Mouse (Mus musculus) left cerebral cortex, adult 2 months (tissue): ENCODE data around the gene Cbr2. TPM values are rescaled to one million over a fixed set of nuclear protein-coding genes. Genes with fewer than 3 reads are reported as not detected.

Experiments
- DNase-seq, 2 experiments: peaks; one replicate each; pipeline ENCODE4 v3.0.0; 2021 to 2022; ENCODE audit warnings: low spot score in 2 of 2, mixed read lengths in 1 of 2; ENCODE audit errors: extremely low spot score in 1 of 2
- H3K27ac ChIP-seq: fragments of 200-600 bp; 2 replicates; pipeline ENCODE4 v1.8.1; 2022
- H3K4me3 ChIP-seq: fragments of 200-600 bp; 2 replicates; pipeline ENCODE4 v1.8.1; 2022
- CTCF ChIP-seq: fragments of 200-600 bp; IDR thresholded peaks from 2 replicates; pipeline ENCODE4 v1.8.1; 2022; ENCODE audit warnings: antibody characterized with exemption, mild to moderate bottlenecking, moderate library complexity
- intact Hi-C: fragments of 180-260 bp; cut with DNase I; formaldehyde crosslinking; loops from one replicate; pipeline ENCODE4 v1.15.1; 2025
- total RNA-seq, 2 experiments: library from RNA; stranded (reverse); gene quantifications; 2 replicates each; pipeline ENCODE4 v1.2.3; 2021

The Cbr2 gene
- total RNA-seq, 2 experiments from 2014 or later, result 1.9 to 3.0 TPM

GRCm38 (mm10) chr11:120728530-120729240 lies 3.2 kb downstream of the Cbr2 start:
- Histone ChIP-seq H3K27ac (no peak overlapping the region), H3K4me3 (no peak overlapping the region)
- no peak for DNase-seq
- TF ChIP-seq CTCF, result no peak
- intact Hi-C loops, result loop anchor here (10.0 kb wide), 1 partner anchor 316 kb away; no protein-coding TSS in a partner anchor

GRCm38 (mm10) chr11:120727564-120727963 lies 4.3 kb downstream of the Cbr2 start:
- no peak for DNase-seq
- no peak overlapping the region for H3K27ac ChIP-seq
- intact Hi-C loops, result loop anchor here (10.0 kb wide), 1 partner anchor 317 kb away; no protein-coding TSS in a partner anchor
- H3K4me3 ChIP-seq, result no peak overlapping the region
- no peak for TF ChIP-seq CTCF

GRCm38 (mm10) chr11:120727169-120727527 lies 4.8 kb downstream of the Cbr2 start, which contains the start of gene Dcxr:
Dcxr (minus strand) TSS chr11:120727281.
- TF ChIP-seq CTCF, result peak; percentile 45
- Histone ChIP-seq H3K4me3 (peak within 1 kb of the TSS; percentile 32), H3K27ac (0 out of 2 replicates have a peak within 1 kb of the TSS, but pooled peaks have one; percentile 28)
- peak in 1 of 2 experiments; percentile 70 for DNase-seq
- intact Hi-C loops, result loop anchor here (10.0 kb wide), 1 partner anchor 318 kb away; no protein-coding TSS in a partner anchor

GRCm38 (mm10) chr11:120726243-120727168 lies 5.4 kb downstream of the Cbr2 start:
- no peak for DNase-seq
- no peak for TF ChIP-seq CTCF
- H3K4me3 ChIP-seq, result peak overlapping the region; percentile 32
- H3K27ac ChIP-seq, result 0 out of 2 replicates have a peak overlapping the region, but pooled peaks have one; percentile 28
- intact Hi-C loops, result loop anchor here (10.0 kb wide), 1 partner anchor 318 kb away; no protein-coding TSS in a partner anchor

- Histone ChIP-seq H3K4me3 (no peak overlapping the region), H3K27ac (no peak overlapping the region)
- intact Hi-C loops, result loop anchor here (10.0 kb wide), 1 partner anchor 321 kb away; no protein-coding TSS in a partner anchor
- no peak for TF ChIP-seq CTCF
- DNase-seq, result no peak
Measured at GRCm38 (mm10) chr11:120723509-120723908, 8.4 kb downstream of the Cbr2 start.

GRCm38 (mm10) chr11:120722761-120723382 lies 9.0 kb downstream of the Cbr2 start:
- peak in 1 of 2 experiments; percentile 9 for DNase-seq
- intact Hi-C loops, result loop anchor here (10.0 kb wide), 1 partner anchor 322 kb away; no protein-coding TSS in a partner anchor
- H3K4me3 ChIP-seq, result no peak overlapping the region
- TF ChIP-seq CTCF, result no peak
- H3K27ac ChIP-seq, result no peak overlapping the region

- Histone ChIP-seq H3K4me3 (peak overlapping the region; percentile 56), H3K27ac (no peak overlapping the region)
- intact Hi-C loops, result loop anchor here (10.0 kb wide), 1 partner anchor 323 kb away; no protein-coding TSS in a partner anchor
- no peak; the same call in 1 of the 2 replicates for TF ChIP-seq CTCF
- DNase-seq, result no peak
Measured at GRCm38 (mm10) chr11:120722067-120722630, 9.8 kb downstream of the Cbr2 start.

- Histone ChIP-seq H3K4me3 (peak within 1 kb of the TSS; percentile 56), H3K27ac (peak within 1 kb of the TSS; percentile 61)
- DNase-seq, result peak; percentile 64 to 73
- no peak for TF ChIP-seq CTCF
- intact Hi-C loops, result loop anchor here (10.0 kb wide), 1 partner anchor 323 kb away; no protein-coding TSS in a partner anchor
Measured at GRCm38 (mm10) chr11:120721124-120722066, 10.5 kb downstream of the Cbr2 start, which contains the start of gene Rac3. Rac3 (plus strand) TSS chr11:120721470.

GRCm38 (mm10) chr11:120720450-120720849 lies 11.5 kb downstream of the Cbr2 start:
- DNase-seq, result peak; percentile 86 to 94
- Histone ChIP-seq H3K27ac (no peak overlapping the region), H3K4me3 (peak overlapping the region; percentile 56)
- TF ChIP-seq CTCF, result peak; percentile 91
- intact Hi-C loops, result loop anchor here (1.0 to 10.0 kb wide), 3 partner anchors 56 to 324 kb away; no protein-coding TSS in a partner anchor

- H3K4me3 ChIP-seq, result no peak overlapping the region
- TF ChIP-seq CTCF, result no peak
- H3K27ac ChIP-seq, result no peak overlapping the region
- intact Hi-C loops, result loop anchor here (1.0 to 10.0 kb wide), 3 partner anchors 56 to 325 kb away; no protein-coding TSS in a partner anchor
- DNase-seq, result no peak
Measured at GRCm38 (mm10) chr11:120719841-120720376, 12.0 kb downstream of the Cbr2 start.
